30 mouse cellular contexts compared by ENCODE assay signal in the genomic region with DNA sequence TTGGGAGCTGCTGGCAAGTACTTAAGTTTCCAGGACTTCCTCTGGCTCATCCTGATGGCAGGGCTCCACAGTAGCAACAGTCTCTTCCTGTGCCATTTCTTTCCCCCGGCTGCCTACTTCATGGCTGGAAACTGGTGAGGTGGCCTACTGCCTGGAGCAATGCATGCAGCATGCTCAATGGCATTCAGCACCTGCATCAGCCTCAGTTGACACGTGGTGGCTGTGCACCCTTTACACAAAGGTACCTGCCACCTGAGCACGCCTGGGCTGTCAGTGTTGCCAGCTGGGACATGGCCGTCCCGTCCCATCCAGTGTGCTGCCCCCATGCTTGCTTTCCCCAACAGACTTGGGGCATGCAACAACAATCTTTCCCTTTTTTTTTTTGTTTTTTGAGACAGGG. TPM values are rescaled to one million over a fixed set of nuclear protein-coding genes. Genes with fewer than 3 reads are reported as not detected.
DNase-seq lines count a peak whose midpoint lies in the region; ATAC-seq and TF ChIP-seq lines count a peak whose summit lies in the region.
"Had no signal": no experiment of that assay in that cellular context is flagged by ENCODE, and none has a peak within 500 bp of the region (broad histone marks: within the 10 kb centered on the region; RNA-seq: fewer than 3 reads in every experiment).

No protein-coding gene starts in this region.

- 0 out of 2 replicates have a peak overlapping the region, but pooled peaks have one; percentile 13 for H3K27ac ChIP-seq in intestine, embryonic 15.5 days
- H3K27ac ChIP-seq in intestine, embryonic 16.5 days (ENCODE audit: low read length): no peak overlapping the region; the same call in 1 of the 2 replicates
- no peak overlapping the region for H3K27ac ChIP-seq in embryonic fibroblast, embryonic 13.5 days (ENCODE audit: insufficient read depth, low read length)
- H3K27ac ChIP-seq: forebrain, embryonic 10.5 days; forebrain, embryonic 15.5 days; gastrocnemius, adult 2 months; heart, adult 2 months; hindbrain, embryonic 14.5 days; kidney, postnatal 0 days; limb, embryonic 12.5 days; macrophage had no signal

- peak; percentile 52; the same call in 1 of the 2 replicates for TF ChIP-seq POLR2A in embryonic fibroblast, embryonic 13.5 days (IDR thresholded peaks at IDR 0.05; ENCODE audit: low read depth, low read length)
- TF ChIP-seq POLR2A in myocyte (IDR thresholded peaks at IDR 0.05; ENCODE audit: insufficient read length, low read depth): peak; percentile 80

- no peak for DNase-seq in layer of hippocampus, postnatal 10 days (ENCODE audit: low spot score in 2 of 2)
- no peak for DNase-seq in left cerebral cortex, postnatal 4 days
- DNase-seq: adrenal gland, adult 8-10 months; cerebellum, adult 2 months; cerebellum, postnatal 14 days; gastrocnemius, adult 2 months; gastrocnemius, postnatal 36 days; heart, adult 2 months; kidney, adult 2 months; lung, adult 18-20 months; retina, postnatal 1 day; right cerebral cortex, postnatal 14 days had no signal

- H3K4me2 ChIP-seq in intestine, embryonic 15.5 days (replicated peaks): no peak overlapping the region
- H3K4me2 ChIP-seq in intestine, embryonic 16.5 days (ENCODE audit: low read depth, low read length): no peak overlapping the region
- no peak overlapping the region for H3K4me2 ChIP-seq in myocyte (ENCODE audit: low read depth)
- H3K4me2 ChIP-seq: embryonic facial prominence, embryonic 12.5 days; forebrain, embryonic 15.5 days; heart, embryonic 12.5 days; hindbrain, embryonic 14.5 days; limb, embryonic 12.5 days; midbrain, embryonic 11.5 days had no signal

- TF ChIP-seq CTCF in embryonic fibroblast, embryonic 13.5 days (IDR thresholded peaks at IDR 0.05; ENCODE audit: borderline replicate concordance, insufficient read depth, low read length): no peak

- no peaks in the 10 kb centered on the region for H3K27me3 ChIP-seq in intestine, embryonic 15.5 days (replicated peaks)
- H3K27me3 ChIP-seq in intestine, embryonic 16.5 days (replicated peaks; ENCODE audit: control insufficient read depth, insufficient read depth, low read length): no peaks in the 10 kb centered on the region
- no peaks in the 10 kb centered on the region for H3K27me3 ChIP-seq in megakaryocyte, embryonic 14.5 days (replicated peaks)
- H3K27me3 ChIP-seq in myocyte (ENCODE audit: control insufficient read depth, insufficient read depth, insufficient read length): no peaks in the 10 kb centered on the region
- H3K27me3 ChIP-seq: embryonic facial prominence, embryonic 12.5 days; forebrain, embryonic 15.5 days; heart, embryonic 12.5 days; limb, embryonic 12.5 days had no signal

- ATAC-seq in intestine, embryonic 15.5 days: no peak
- no peak for ATAC-seq in intestine, embryonic 16.5 days
- ATAC-seq in megakaryocyte, adult 5-6 weeks (ENCODE audit: poor library complexity, severe bottlenecking): no peak
- ATAC-seq: activated CD4-positive, CD25-positive, alpha-beta regulatory T cell, adult 4 months; forebrain, embryonic 15.5 days; lung, postnatal 0 days; midbrain, embryonic 16.5 days had no signal

- intact Hi-C loops in left cerebral cortex, postnatal 4 days (cut with DNase I): no loop called here

- H3ac ChIP-seq in myocyte (ENCODE audit: control insufficient read depth, insufficient read length): no peak overlapping the region

- no peak overlapping the region for H3K4me3 ChIP-seq in intestine, embryonic 15.5 days (replicated peaks)
- H3K4me3 ChIP-seq in intestine, embryonic 16.5 days (ENCODE audit: low read length): no peak overlapping the region
- peak overlapping the region; percentile 29 for H3K4me3 ChIP-seq in megakaryocyte, embryonic 14.5 days (replicated peaks)
- H3K4me3 ChIP-seq in embryonic fibroblast, embryonic 13.5 days (ENCODE audit: insufficient read depth, low read length): no peak overlapping the region
- no peak overlapping the region for H3K4me3 ChIP-seq in myocyte
- H3K4me3 ChIP-seq: embryonic facial prominence, embryonic 12.5 days; forebrain, embryonic 10.5 days; forebrain, embryonic 15.5 days; gastrocnemius, adult 2 months; heart, adult 2 months; heart, embryonic 12.5 days; limb, embryonic 12.5 days had no signal

- peaks cover 25% of the 10 kb centered on the region for H3K4me1 ChIP-seq in intestine, embryonic 15.5 days (replicated peaks)
- H3K4me1 ChIP-seq in intestine, embryonic 16.5 days (ENCODE audit: control insufficient read depth, insufficient read depth, low read length): peaks cover 22% of the 10 kb centered on the region
- peaks cover 86% of the 10 kb centered on the region for H3K4me1 ChIP-seq in megakaryocyte, embryonic 14.5 days
- peaks cover 14% of the 10 kb centered on the region for H3K4me1 ChIP-seq in embryonic fibroblast, embryonic 13.5 days (ENCODE audit: control insufficient read depth, insufficient read depth, low read length)

- no peaks in the 10 kb centered on the region for H3K9me3 ChIP-seq in intestine, embryonic 15.5 days
- no peaks in the 10 kb centered on the region for H3K9me3 ChIP-seq in intestine, embryonic 16.5 days (ENCODE audit: control insufficient read depth, low read length)
- no peaks in the 10 kb centered on the region for H3K9me3 ChIP-seq in megakaryocyte, embryonic 14.5 days
- H3K9me3 ChIP-seq: embryonic facial prominence, embryonic 12.5 days; forebrain, embryonic 10.5 days; forebrain, embryonic 15.5 days; heart, embryonic 12.5 days; limb, embryonic 12.5 days had no signal

- H3K79me2 ChIP-seq in myocyte (ENCODE audit: control insufficient read depth, insufficient read depth): peaks cover 30% of the 10 kb centered on the region

- peaks cover 61% of the 10 kb centered on the region for H3K36me3 ChIP-seq in intestine, embryonic 15.5 days
- peaks cover 42% of the 10 kb centered on the region for H3K36me3 ChIP-seq in intestine, embryonic 16.5 days (ENCODE audit: control insufficient read depth, insufficient read depth, low read length)
- H3K36me3 ChIP-seq in megakaryocyte, embryonic 14.5 days (replicated peaks; ENCODE audit: low read length): peaks cover 80% of the 10 kb centered on the region
- peaks cover 29% of the 10 kb centered on the region for H3K36me3 ChIP-seq in myocyte (ENCODE audit: control insufficient read depth, insufficient read depth)

- 60% methylated on average over 5 of the region's 5 CpGs for WGBS in intestine, embryonic 15.5 days
- WGBS in intestine, embryonic 16.5 days: 53% methylated on average over 5 of the region's 5 CpGs

- no peak overlapping the region for H3K9ac ChIP-seq in intestine, embryonic 15.5 days
- H3K9ac ChIP-seq in intestine, embryonic 16.5 days (ENCODE audit: low read depth, low read length): no peak overlapping the region
- H3K9ac ChIP-seq: embryonic facial prominence, embryonic 12.5 days; forebrain, embryonic 15.5 days; heart, embryonic 12.5 days; hindbrain, embryonic 14.5 days; limb, embryonic 12.5 days had no signal

TF ChIP-seq in myocyte, 11 proteins besides CTCF, POLR2A, EP300 and RAD21:
- TF ChIP-seq USF1 (IDR thresholded peaks at IDR 0.05; ENCODE audit: low read depth): no peak
- peak; percentile 98 for TF ChIP-seq POLR2AphosphoS2 (IDR thresholded peaks at IDR 0.05; ENCODE audit: insufficient read length, low read depth)

RNA-seq across cellular contexts. Expression of gene Ppan, which starts 5.1 kb away (rescaled TPM):
- polyA plus RNA-seq in intestine, embryonic 15.5 days (2015; fragmentation: Nextera tagmentation; extraction: Ambion mirVana): 91.6 and 95.5 TPM in 2 replicates
- 79.5 and 97.6 TPM in 2 replicates for polyA plus RNA-seq in intestine, embryonic 16.5 days (2015; fragmentation: Nextera tagmentation; extraction: Ambion mirVana)
- 84.5 and 137 TPM in 2 replicates for polyA plus RNA-seq in megakaryocyte, embryonic 14.5 days (2012; ENCODE audit: insufficient read depth, low replicate concordance)
- 5.7 and 7.8 TPM in 2 replicates for total RNA-seq in megakaryocyte, adult 5-6 weeks (2015)
- total RNA-seq in megakaryocyte, adult 5-6 weeks (2017): 27.5 and 32.2 TPM in 2 replicates
- 31.1 and 34.5 TPM in 2 replicates for polyA plus RNA-seq in embryonic fibroblast, embryonic 13.5 days (2011; ENCODE audit: insufficient read length, low read depth, missing spikeins)
- polyA plus RNA-seq in myocyte (2012; fragmentation: generic; extraction: Trizol): 44.3 TPM
- 10 to 100 TPM; 28.9 to 35.8 TPM for total RNA-seq in layer of hippocampus, postnatal 10 days (2021)
- total RNA-seq in left cerebral cortex, postnatal 4 days (2021): 10 to 100 TPM; 37.9 to 43.0 TPM

RNA-seq across cellular contexts. Expression of gene Eif3g, which starts 5.4 kb away (rescaled TPM):
- polyA plus RNA-seq in intestine, embryonic 15.5 days (2015; fragmentation: Nextera tagmentation; extraction: Ambion mirVana): 292 and 319 TPM in 2 replicates
- 261 and 297 TPM in 2 replicates for polyA plus RNA-seq in intestine, embryonic 16.5 days (2015; fragmentation: Nextera tagmentation; extraction: Ambion mirVana)
- 300 and 342 TPM in 2 replicates for polyA plus RNA-seq in megakaryocyte, embryonic 14.5 days (2012; ENCODE audit: insufficient read depth, low replicate concordance)
- total RNA-seq in megakaryocyte, adult 5-6 weeks (2015): 88.4 and 102 TPM in 2 replicates
- total RNA-seq in megakaryocyte, adult 5-6 weeks (2017): 79.0 and 80.6 TPM in 2 replicates
- polyA plus RNA-seq in embryonic fibroblast, embryonic 13.5 days (2011; ENCODE audit: insufficient read length, low read depth, missing spikeins): 106 and 107 TPM in 2 replicates
- polyA plus RNA-seq in myocyte (2012; fragmentation: generic; extraction: Trizol): 202 TPM
- 100 to 1,000 TPM; 137 to 144 TPM for total RNA-seq in layer of hippocampus, postnatal 10 days (2021)
- total RNA-seq in left cerebral cortex, postnatal 4 days (2021): 100 to 1,000 TPM; 144 to 147 TPM

RNA-seq across cellular contexts. Expression of gene Angptl6, which starts 13.5 kb away (rescaled TPM):
- polyA plus RNA-seq in intestine, embryonic 15.5 days (2015; fragmentation: Nextera tagmentation; extraction: Ambion mirVana): 8.3 and 10.7 TPM in 2 replicates
- polyA plus RNA-seq in intestine, embryonic 16.5 days (2015; fragmentation: Nextera tagmentation; extraction: Ambion mirVana): 10.7 and 11.2 TPM in 2 replicates
- polyA plus RNA-seq in megakaryocyte, embryonic 14.5 days (2012; ENCODE audit: insufficient read depth, low replicate concordance): 4.7 and 5.1 TPM in 2 replicates
- 0.62 and 1.3 TPM in 2 replicates for total RNA-seq in megakaryocyte, adult 5-6 weeks (2015)
- total RNA-seq in megakaryocyte, adult 5-6 weeks (2017): 0.11 and 0.57 TPM in 2 replicates
- 2.9 and 4.9 TPM in 2 replicates for polyA plus RNA-seq in embryonic fibroblast, embryonic 13.5 days (2011; ENCODE audit: insufficient read length, low read depth, missing spikeins)
- 12.6 TPM for polyA plus RNA-seq in myocyte (2012; fragmentation: generic; extraction: Trizol)
- total RNA-seq in layer of hippocampus, postnatal 10 days (2021): 10 to 100 TPM; 10.4 to 12.8 TPM
- 10 to 100 TPM in 1 of 2 experiments, 1 to 10 TPM in 1; 9.9 to 10.9 TPM for total RNA-seq in left cerebral cortex, postnatal 4 days (2021)

RNA-seq across cellular contexts. Expression of gene A230050P20Rik, which starts 24.6 kb away (rescaled TPM):
- polyA plus RNA-seq in intestine, embryonic 15.5 days (2015; fragmentation: Nextera tagmentation; extraction: Ambion mirVana): 15.0 and 19.8 TPM in 2 replicates
- 16.2 and 18.3 TPM in 2 replicates for polyA plus RNA-seq in intestine, embryonic 16.5 days (2015; fragmentation: Nextera tagmentation; extraction: Ambion mirVana)
- polyA plus RNA-seq in megakaryocyte, embryonic 14.5 days (2012; ENCODE audit: insufficient read depth, low replicate concordance): 39.0 and 51.7 TPM in 2 replicates
- total RNA-seq in megakaryocyte, adult 5-6 weeks (2015): 1.5 and 2.3 TPM in 2 replicates
- total RNA-seq in megakaryocyte, adult 5-6 weeks (2017): 1.4 and 2.6 TPM in 2 replicates
- polyA plus RNA-seq in embryonic fibroblast, embryonic 13.5 days (2011; ENCODE audit: insufficient read length, low read depth, missing spikeins): 14.7 and 25.3 TPM in 2 replicates
- polyA plus RNA-seq in myocyte (2012; fragmentation: generic; extraction: Trizol): 4.6 TPM
- total RNA-seq in layer of hippocampus, postnatal 10 days (2021): 10 to 100 TPM; 48.2 to 55.5 TPM
- total RNA-seq in left cerebral cortex, postnatal 4 days (2021): 10 to 100 TPM; 33.3 to 42.2 TPM
